In the genomic region with DNA sequence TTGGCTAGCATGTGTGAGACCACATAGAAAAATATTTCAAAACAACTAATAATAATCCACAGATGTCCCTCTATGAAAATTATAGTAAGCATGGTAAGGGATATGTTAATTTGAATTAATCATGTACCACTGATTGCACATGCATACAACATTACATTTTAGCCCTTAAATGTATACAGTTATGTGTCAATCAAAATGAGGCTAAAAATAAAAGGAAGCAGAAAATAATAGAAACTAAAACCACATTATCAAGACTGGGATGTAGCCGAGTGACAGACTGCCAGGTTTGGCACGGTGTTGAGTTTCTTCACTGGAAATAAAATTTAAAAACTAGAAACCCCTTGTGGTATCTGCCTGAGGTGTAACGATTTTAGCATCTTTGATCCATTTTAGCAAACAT, we compare ENCODE assay signal across 22 mouse cellular contexts. TPM values are rescaled to one million over a fixed set of nuclear protein-coding genes. Genes with fewer than 3 reads are reported as not detected.
"Had no signal": no experiment of that assay in that cellular context is flagged by ENCODE, and none has a peak within 500 bp of the region (broad histone marks: within the 10 kb centered on the region; RNA-seq: fewer than 3 reads in every experiment).

No protein-coding gene starts in this region.

- H3K27me3 ChIP-seq: kidney, embryonic 15.5 days; limb, embryonic 13.5 days; liver, embryonic 13.5 days; midbrain, embryonic 12.5 days; midbrain, embryonic 15.5 days; neural tube, embryonic 12.5 days; neural tube, embryonic 15.5 days had no signal

- H3K27ac ChIP-seq: kidney, embryonic 15.5 days; limb, embryonic 10.5 days; limb, embryonic 13.5 days; liver, embryonic 13.5 days; midbrain, embryonic 12.5 days; midbrain, embryonic 15.5 days; neural tube, embryonic 12.5 days; neural tube, embryonic 15.5 days; stomach, postnatal 0 days had no signal

- DNase-seq: kidney, adult 11 months; kidney, adult 8-10 months; kidney, postnatal 10 days; liver, embryonic 13.5 days; right cerebral cortex, postnatal 25 days; thymus, adult 2 months; thymus, postnatal 25 days had no signal

- H3K4me1 ChIP-seq: limb, embryonic 10.5 days; limb, embryonic 13.5 days; liver, embryonic 13.5 days; midbrain, embryonic 12.5 days; midbrain, embryonic 15.5 days; neural tube, embryonic 12.5 days; neural tube, embryonic 15.5 days had no signal

- H3K9ac ChIP-seq: kidney, embryonic 15.5 days; limb, embryonic 13.5 days; liver, embryonic 13.5 days; lung, embryonic 14.5 days; midbrain, embryonic 12.5 days; midbrain, embryonic 15.5 days; neural tube, embryonic 12.5 days; neural tube, embryonic 15.5 days had no signal

- H3K36me3 ChIP-seq: kidney, embryonic 15.5 days; limb, embryonic 10.5 days; limb, embryonic 13.5 days; liver, embryonic 13.5 days; midbrain, embryonic 12.5 days; midbrain, embryonic 15.5 days; neural tube, embryonic 12.5 days; neural tube, embryonic 15.5 days had no signal

- ATAC-seq: midbrain, embryonic 15.5 days had no signal

- H3K4me2 ChIP-seq: kidney, embryonic 15.5 days; limb, embryonic 13.5 days; liver, embryonic 13.5 days; lung, embryonic 14.5 days; midbrain, embryonic 12.5 days; midbrain, embryonic 15.5 days; neural tube, embryonic 12.5 days; neural tube, embryonic 15.5 days had no signal

- H3K4me3 ChIP-seq: kidney, embryonic 15.5 days; limb, embryonic 10.5 days; limb, embryonic 13.5 days; liver, embryonic 13.5 days; midbrain, embryonic 12.5 days; midbrain, embryonic 15.5 days; neural tube, embryonic 12.5 days; neural tube, embryonic 15.5 days had no signal

- H3K9me3 ChIP-seq: kidney, embryonic 15.5 days; limb, embryonic 10.5 days; limb, embryonic 13.5 days; liver, embryonic 13.5 days; midbrain, embryonic 12.5 days; midbrain, embryonic 15.5 days; neural tube, embryonic 12.5 days; neural tube, embryonic 15.5 days had no signal

RNA-seq across cellular contexts. Expression of a gene that starts 12.4 kb away (rescaled TPM):
- total RNA-seq: left cerebral cortex, adult 18-20 months; left cerebral cortex, postnatal 25 days had no signal
- polyA plus RNA-seq: limb, embryonic 10.5 days; midbrain, embryonic 12.5 days; neural tube, embryonic 12.5 days; stomach, embryonic 14.5 days had no signal

RNA-seq across cellular contexts. Expression of a gene that starts 33.2 kb away (rescaled TPM):
- total RNA-seq: layer of hippocampus, adult 18-20 months; layer of hippocampus, postnatal 25 days; left cerebral cortex, adult 18-20 months; left cerebral cortex, postnatal 25 days had no signal
- polyA plus RNA-seq: intestine, embryonic 14.5 days; limb, embryonic 10.5 days; liver, embryonic 13.5 days; lung, embryonic 14.5 days; midbrain, embryonic 12.5 days; midbrain, embryonic 15.5 days; neural tube, embryonic 12.5 days had no signal
